Mouse (Mus musculus) heart, adult 10 weeks (tissue): ENCODE measurements around the gene Zdhhc1. TPM values are rescaled to one million over a fixed set of nuclear protein-coding genes. Genes with fewer than 3 reads are reported as not detected.

ENCODE experiments used
- polyA plus RNA-seq: library from polyadenylated mRNA; stranded (reverse); fragments of 350-450 nt; fragmentation: Illumina TruSeq; extraction: RNeasy Lipid Tissue Mini Kit (QIAGEN cat#74804); gene quantifications from one replicate; pipeline ENCODE4 v1.2.3, GENCODE M21; 2014; ENCODE audit warnings: low read depth, low replicate concordance

The Zdhhc1 gene
- 23.5 TPM for polyA plus RNA-seq

DNA sequence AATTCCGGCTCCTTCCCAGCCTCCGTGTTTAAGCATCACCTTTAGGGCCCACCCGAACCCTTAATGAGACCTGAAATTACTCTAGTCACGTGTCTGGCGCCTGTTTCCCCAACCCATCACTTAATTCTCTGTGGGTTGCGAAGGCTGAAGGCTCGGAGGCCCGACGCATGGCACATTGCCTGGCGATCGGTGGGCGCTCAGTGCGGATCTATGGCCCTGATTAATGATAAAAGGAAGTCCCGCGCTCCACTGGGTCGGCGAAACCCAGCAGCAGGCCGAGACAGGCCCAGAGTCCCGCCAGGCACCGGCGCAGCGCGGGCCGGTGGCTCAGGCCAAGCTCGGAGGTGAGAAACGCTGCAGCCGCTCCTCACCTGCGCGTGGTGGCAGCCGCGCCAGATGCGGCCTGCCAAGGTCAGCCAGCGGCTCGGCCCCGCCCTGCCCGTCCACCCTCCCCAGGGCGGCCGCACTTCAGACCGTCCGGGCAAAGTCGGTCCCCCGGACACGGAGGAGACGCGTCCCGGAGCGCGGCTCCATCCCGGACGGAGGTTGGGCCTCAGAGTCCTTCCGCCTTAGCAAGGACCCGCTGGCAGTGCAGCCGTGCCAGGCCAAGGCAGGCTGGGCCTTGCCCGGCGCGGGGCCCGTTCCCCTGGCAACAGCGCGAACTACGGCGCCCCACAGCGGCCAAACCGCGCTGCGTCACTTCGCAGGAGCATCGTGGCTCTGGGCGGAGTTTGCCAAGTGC, at the start of gene Zdhhc1:
Gene Zdhhc1, minus strand, starts transcription at position 464 of the 742 bp plus-strand sequence.

DNA sequence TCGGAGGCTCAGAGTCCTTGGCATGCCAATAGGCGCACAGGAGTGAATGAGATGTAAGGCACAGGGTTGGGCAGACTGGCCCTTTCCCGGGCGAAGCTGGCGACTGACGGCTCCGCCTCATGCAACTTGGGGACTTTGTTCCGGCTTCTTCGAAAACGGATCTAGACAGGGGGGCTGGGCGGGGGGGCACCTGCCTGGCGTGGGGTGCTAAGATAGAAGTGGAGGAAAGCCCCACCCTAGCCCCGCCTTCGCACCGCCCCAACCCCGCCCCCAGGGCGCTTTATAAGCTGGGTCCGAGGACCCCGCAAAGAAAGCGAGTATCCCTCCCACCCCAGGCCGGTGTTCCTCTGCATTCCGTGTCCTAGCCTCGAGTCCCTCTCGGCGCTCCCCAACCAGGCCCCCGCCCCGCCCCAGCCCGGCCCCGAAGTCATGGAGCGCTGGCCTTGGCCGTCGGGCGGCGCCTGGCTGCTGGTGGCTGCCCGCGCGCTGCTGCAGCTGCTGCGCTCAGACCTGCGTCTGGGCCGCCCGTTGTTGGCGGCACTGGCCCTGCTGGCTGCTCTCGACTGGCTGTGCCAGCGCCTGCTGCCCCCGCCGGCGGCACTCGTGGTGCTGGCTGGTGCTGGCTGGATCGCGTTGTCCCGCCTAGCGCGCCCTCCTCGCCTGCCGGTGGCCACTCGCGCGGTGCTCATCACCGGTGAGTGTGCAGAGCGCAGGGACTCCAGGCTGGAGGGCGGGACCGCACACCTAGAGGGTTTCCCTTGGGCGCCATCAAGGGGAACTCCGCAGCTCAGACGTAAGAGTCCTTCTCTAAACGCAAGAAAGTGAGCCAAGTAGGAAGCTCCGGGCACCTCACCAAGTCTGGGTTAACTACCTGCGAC, 22.0 kb upstream of the Zdhhc1 start, which contains the start of gene Hsd11b2:
Gene Hsd11b2, plus strand, starts transcription at position 320 of the 878 bp plus-strand sequence.

DNA sequence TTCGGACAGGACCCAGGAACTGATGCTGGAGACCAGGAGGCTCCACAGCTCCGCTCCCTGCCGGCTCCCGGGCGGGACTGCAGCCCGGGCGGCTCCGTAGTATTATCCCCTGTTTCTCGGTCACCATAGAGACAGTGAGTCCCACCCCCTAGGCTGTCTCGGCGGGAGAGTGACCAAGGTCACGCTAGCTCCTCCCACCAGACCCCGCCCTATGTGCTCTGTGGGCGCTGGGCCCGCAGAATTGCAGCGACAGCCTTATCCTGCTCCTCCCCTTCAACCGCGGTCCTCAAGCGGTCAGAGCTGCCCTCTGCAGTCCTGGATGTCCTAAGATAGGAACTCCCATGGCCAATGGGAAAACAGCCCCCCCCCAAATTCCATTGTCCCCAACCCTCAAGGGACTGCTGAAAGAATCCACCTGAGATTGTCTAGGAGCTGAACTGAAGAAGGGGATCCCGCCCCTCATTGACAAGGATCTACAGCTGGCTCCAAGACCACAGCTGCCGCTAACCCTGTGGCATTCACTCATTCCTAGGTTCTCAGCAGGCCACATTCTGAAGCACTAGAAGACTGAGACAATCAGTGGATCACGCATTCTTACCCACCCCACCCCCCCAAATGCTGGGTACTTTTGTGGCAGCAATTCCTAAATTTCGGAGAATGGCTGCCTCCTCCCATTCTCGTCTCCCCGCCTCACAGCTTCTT, 25.2 kb downstream of the Zdhhc1 start, which contains the start of gene Tppp3:
Gene Tppp3, minus strand, starts transcription at position 213 of the 702 bp plus-strand sequence.

Other genes with a start within 250 kb of the Zdhhc1 start
- gene B3gnt9, start 241.7 kb downstream of the Zdhhc1 start, polyA plus RNA-seq, result 4.2 TPM
- gene Tradd, start 232.3 kb downstream of the Zdhhc1 start, polyA plus RNA-seq, result 3.1 TPM
- gene Fbxl8, start 232.3 kb downstream of the Zdhhc1 start, polyA plus RNA-seq, result 2.7 TPM
- gene Hsf4, start 227.1 kb downstream of the Zdhhc1 start, polyA plus RNA-seq, result 5.8 TPM
- 30.7 TPM for gene Nol3, start 220.8 kb downstream of the Zdhhc1 start, polyA plus RNA-seq
- gene 4931428F04Rik, start 207.0 kb downstream of the Zdhhc1 start, polyA plus RNA-seq, result 2.0 TPM
- gene Exoc3l, start 200.8 kb downstream of the Zdhhc1 start, polyA plus RNA-seq, result 7.5 TPM
- gene E2f4, start 199.2 kb downstream of the Zdhhc1 start, polyA plus RNA-seq, result 31.1 TPM
- 1.9 TPM for gene Elmo3, start 191.3 kb downstream of the Zdhhc1 start, polyA plus RNA-seq
- gene Lrrc29, start 170.6 kb downstream of the Zdhhc1 start, polyA plus RNA-seq, result 0.60 TPM
- 38.9 TPM for gene Tmem208, start 170.5 kb downstream of the Zdhhc1 start, polyA plus RNA-seq
- 8.3 TPM for gene Fhod1, start 148.9 kb downstream of the Zdhhc1 start, polyA plus RNA-seq
- 0.92 TPM for gene Slc9a5, start 148.1 kb downstream of the Zdhhc1 start, polyA plus RNA-seq
- not detected for gene Plekhg4, start 123.6 kb downstream of the Zdhhc1 start, polyA plus RNA-seq
- not detected for gene Kctd19, start 83.4 kb downstream of the Zdhhc1 start, polyA plus RNA-seq
- 1.1 TPM for gene Lrrc36, start 83.3 kb downstream of the Zdhhc1 start, polyA plus RNA-seq
- 66.4 TPM for gene Tppp3, start 25.4 kb downstream of the Zdhhc1 start, polyA plus RNA-seq
- not detected for gene Hsd11b2, start 21.9 kb upstream of the Zdhhc1 start, polyA plus RNA-seq
- 51.3 TPM for gene Atp6v0d1, start 69.1 kb upstream of the Zdhhc1 start, polyA plus RNA-seq
- gene Ripor1, start 108.4 kb upstream of the Zdhhc1 start, polyA plus RNA-seq, result 39.6 TPM
- gene Ctcf, start 139.7 kb upstream of the Zdhhc1 start, polyA plus RNA-seq, result 38.0 TPM
- not detected for gene Agrp, start 140.5 kb upstream of the Zdhhc1 start, polyA plus RNA-seq
- 0.29 TPM for gene Carmil2, start 189.4 kb upstream of the Zdhhc1 start, polyA plus RNA-seq
- 14.5 TPM for gene Acd, start 204.2 kb upstream of the Zdhhc1 start, polyA plus RNA-seq
- gene Pard6a, start 204.2 kb upstream of the Zdhhc1 start, polyA plus RNA-seq, result 13.2 TPM
- gene 4933405L10Rik, start 210.8 kb upstream of the Zdhhc1 start, polyA plus RNA-seq, result not detected
- 1.3 TPM for gene Enkd1, start 211.3 kb upstream of the Zdhhc1 start, polyA plus RNA-seq